ENCODE assay signal across 22 mouse cellular contexts in genomic region chr6:85086645-85087044, GRCm38 (mm10). TPM values are rescaled to one million over a fixed set of nuclear protein-coding genes. Genes with fewer than 3 reads are reported as not detected.
DNase-seq lines count a peak whose midpoint lies in the region; TF ChIP-seq lines count a peak whose summit lies in the region.
"Had no signal": no experiment of that assay in that cellular context is flagged by ENCODE, and none has a peak within 500 bp of the region (broad histone marks: within the 10 kb centered on the region; RNA-seq: fewer than 3 reads in every experiment).

No protein-coding gene starts in this region.

- WGBS in small intestine, adult 2 months, result 73% methylated on average over 3 of the region's 3 CpGs

- TF ChIP-seq POLR2A in small intestine, adult 2 months (IDR thresholded peaks at IDR 0.05; ENCODE audit: low read depth, low read length), result no peak

- peak; percentile 44 for DNase-seq in gastrocnemius, adult 2 months
- DNase-seq in gastrocnemius, postnatal 14 days, result no peak
- DNase-seq in 416B (ENCODE audit: low read depth) (peak; percentile 12), MN1 (ENCODE audit: low spot score) (peak; percentile 25)
- no peak for DNase-seq in left cerebral cortex, postnatal 25 days (ENCODE audit: low spot score in 2 of 2)
- no peak for DNase-seq in kidney, adult 8-10 months
- DNase-seq: adrenal gland, postnatal 10 days; cerebellum, adult 11 months; cerebellum, adult 9-11 months; kidney, postnatal 25 days; layer of hippocampus, postnatal 36 days; lung, adult 18-20 months; lung, postnatal 10 days; right cerebral cortex, adult 18-20 months; right cerebral cortex, postnatal 4 days had no signal

- H3K4me1 ChIP-seq in small intestine, adult 2 months (ENCODE audit: control insufficient read depth, insufficient read depth, insufficient read length, low read length), result no peaks in the 10 kb centered on the region; the same call in 1 of the 2 replicates
- H3K4me1 ChIP-seq: forebrain, embryonic 10.5 days; liver, embryonic 12.5 days; midbrain, embryonic 10.5 days; neural tube, embryonic 15.5 days had no signal

- 0 out of 2 replicates have a peak, but pooled peaks cover 3% of the 10 kb centered on the region for H3K27me3 ChIP-seq in small intestine, adult 2 months (ENCODE audit: control insufficient read depth, insufficient read depth, low read length)
- H3K27me3 ChIP-seq: limb, embryonic 13.5 days; neural tube, embryonic 15.5 days had no signal

- intact Hi-C loops in gastrocnemius, adult 2 months (cut with DNase I), result no loop called here
- intact Hi-C loops in gastrocnemius, postnatal 14 days (cut with DNase I; ENCODE audit: low total_unique reads), result no loop called here
- intact Hi-C loops in left cerebral cortex, postnatal 25 days (cut with DNase I), result no loop called here

- no peak for TF ChIP-seq CTCF in gastrocnemius, adult 2 months (IDR thresholded peaks at IDR 0.05)
- TF ChIP-seq CTCF in small intestine, adult 2 months (IDR thresholded peaks at IDR 0.05; ENCODE audit: extremely low read depth, insufficient read length, insufficient replicate concordance, low read depth, low read length), result no peak

- peak overlapping the region; percentile 53 for H3K27ac ChIP-seq in gastrocnemius, adult 2 months
- H3K27ac ChIP-seq in small intestine, adult 2 months (ENCODE audit: insufficient read depth, low read depth, low read length), result peak overlapping the region; percentile 19; the same call in 1 of the 2 replicates
- H3K27ac ChIP-seq: forebrain, embryonic 10.5 days; hindbrain, postnatal 0 days; limb, embryonic 13.5 days; liver, embryonic 12.5 days; midbrain, embryonic 10.5 days; neural tube, embryonic 15.5 days had no signal

- no peak overlapping the region for H3K4me3 ChIP-seq in gastrocnemius, adult 2 months
- H3K4me3 ChIP-seq in small intestine, adult 2 months (ENCODE audit: low read depth, low read length), result no peak overlapping the region
- H3K4me3 ChIP-seq: forebrain, embryonic 10.5 days; limb, embryonic 13.5 days; liver, embryonic 12.5 days; midbrain, embryonic 10.5 days; neural tube, embryonic 15.5 days had no signal

- H3K36me3 ChIP-seq in small intestine, adult 2 months (ENCODE audit: control insufficient read depth, insufficient read depth, low read length), result no peaks in the 10 kb centered on the region
- H3K36me3 ChIP-seq: forebrain, embryonic 10.5 days; limb, embryonic 13.5 days; liver, embryonic 12.5 days; midbrain, embryonic 10.5 days; neural tube, embryonic 15.5 days had no signal

RNA-seq across cellular contexts. Expression of gene Exoc6b, which starts 17.3 kb away (rescaled TPM):
- total RNA-seq in gastrocnemius, adult 2 months (2021), result 10 to 100 TPM; 14.0 to 16.3 TPM
- total RNA-seq in gastrocnemius, postnatal 14 days (2021), result 10 to 100 TPM in 1 of 2 experiments, 1 to 10 TPM in 1; 9.8 to 11.7 TPM
- 2.8 and 7.0 TPM in 2 replicates for polyA plus RNA-seq in small intestine, adult 2 months (2012; rRNA removed)
- 10 to 100 TPM; 81.3 to 85.1 TPM for total RNA-seq in left cerebral cortex, postnatal 25 days (2021)

RNA-seq across cellular contexts. Expression of gene Spr, which starts 50.9 kb away (rescaled TPM):
- total RNA-seq in gastrocnemius, adult 2 months (2021), result 10 to 100 TPM; 40.7 to 57.9 TPM
- 10 to 100 TPM; 28.0 to 28.1 TPM for total RNA-seq in gastrocnemius, postnatal 14 days (2021)
- polyA plus RNA-seq in small intestine, adult 2 months (2012; rRNA removed), result 33.6 and 51.3 TPM in 2 replicates
- total RNA-seq in left cerebral cortex, postnatal 25 days (2021), result 10 to 100 TPM; 36.9 to 38.2 TPM

Comparison
In these comparisons a context has a peak if more than half of its experiments do, and no peak if none do; other contexts are left out.
1. DNase-seq: peak in gastrocnemius, adult 2 months (single experiment), 416B (single experiment) and MN1 (single experiment); none in gastrocnemius, postnatal 14 days (single experiment), left cerebral cortex, postnatal 25 days (0 of 2) and kidney, adult 8-10 months (0 of 2).
2. RNA of gene Exoc6b, which starts 17.3 kb away (total RNA-seq): 81.3 to 85.1 TPM in left cerebral cortex, postnatal 25 days; 14.0 to 16.3 TPM in gastrocnemius, adult 2 months and 9.8 to 11.7 TPM in gastrocnemius, postnatal 14 days; every median in the first group is over 4 times any median in the second.